Mouse (Mus musculus) testis, adult 10 weeks (tissue): ENCODE measurements around the gene Abca4. TPM values are rescaled to one million over a fixed set of nuclear protein-coding genes. Genes with fewer than 3 reads are reported as not detected.

Source experiments
- polyA plus RNA-seq: library from polyadenylated mRNA; stranded (reverse); fragments of 350-450 nt; fragmentation: Illumina TruSeq; extraction: RNeasy Lipid Tissue Mini Kit (QIAGEN cat#74804); gene quantifications from one replicate; pipeline ENCODE4 v1.2.3, GENCODE M21; 2014; ENCODE audit warnings: low read depth, low replicate concordance

The Abca4 gene
- 0.21 TPM for polyA plus RNA-seq

DNA sequence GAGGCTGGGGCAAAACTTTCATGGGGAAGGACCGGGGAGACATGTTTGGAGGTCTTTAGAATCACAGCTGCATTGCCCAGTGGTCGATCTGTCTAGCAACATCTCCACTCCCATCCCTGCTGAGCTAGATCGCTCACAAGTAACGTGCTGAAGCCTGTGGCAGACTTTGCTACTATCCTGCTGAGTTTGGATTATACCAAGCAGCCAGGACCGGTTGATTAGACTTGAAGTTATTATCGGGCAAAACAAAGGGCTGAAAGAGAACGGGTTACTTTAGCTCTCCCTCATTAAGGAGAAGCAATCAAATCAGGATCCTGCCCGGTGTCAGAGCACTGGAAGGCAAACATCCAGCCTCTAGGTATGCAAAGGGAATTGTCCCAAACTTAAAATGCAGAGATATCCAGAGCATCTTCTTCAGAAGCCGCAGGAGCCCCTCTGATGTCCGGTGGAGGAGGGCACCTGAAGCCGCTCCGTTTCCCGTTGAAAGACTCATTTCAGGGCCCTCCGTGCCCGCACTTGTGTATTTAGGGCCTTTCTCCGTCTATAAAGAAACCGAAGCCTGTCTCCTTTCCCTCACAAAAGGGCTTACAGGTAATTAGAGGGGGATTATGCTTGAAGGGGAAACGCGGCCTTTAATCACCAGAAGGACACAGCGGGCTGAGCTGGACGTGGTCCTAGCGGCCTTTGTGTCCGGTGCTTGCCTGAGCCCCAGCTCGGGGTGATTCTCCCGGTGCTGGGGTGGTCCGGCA, at the start of gene Abca4:
Gene Abca4, plus strand, starts transcription at position 645 of the 749 bp plus-strand sequence.

Other genes with a start within 250 kb of the Abca4 start
- gene Abcd3, start 229.1 kb upstream of the Abca4 start, polyA plus RNA-seq, result 39.9 TPM
- 417 TPM for gene Arhgap29, start 91.9 kb upstream of the Abca4 start, polyA plus RNA-seq
- gene Gclm, start 201.1 kb downstream of the Abca4 start, polyA plus RNA-seq, result 104 TPM
- 116 TPM for gene Dnttip2, start 229.9 kb downstream of the Abca4 start, polyA plus RNA-seq
- gene Bcar3, start 249.7 kb downstream of the Abca4 start, polyA plus RNA-seq, result 2.5 TPM